Mouse (Mus musculus) cerebellum, adult 2 months (tissue): ENCODE results near the gene Aldh8a1.

Experiments used
- CTCF ChIP-seq: fragments of 200-500 bp; IDR thresholded peaks from 2 replicates; pipeline ENCODE4 v1.5.1; 2011; ENCODE audit warnings: low read depth, mild to moderate bottlenecking, control low read depth, low read length, moderate library complexity, borderline replicate concordance; ENCODE audit not compliant: insufficient read depth
- POLR2A ChIP-seq: fragments of 200-500 bp; IDR thresholded peaks from 2 replicates; pipeline ENCODE4 v1.6.1; 2011; ENCODE audit warnings: low read length, control low read depth, borderline replicate concordance; ENCODE audit not compliant: insufficient read depth

- TF ChIP-seq POLR2A (no peak), CTCF (no peak)
These were observed 29.8 kb upstream of the Aldh8a1 start for GRCm38 (mm10) chr10:21347332-21347731.
